Mouse (Mus musculus) heart, postnatal 0 days (tissue): ENCODE data around the gene Tmprss9. TPM values are rescaled to one million over a fixed set of nuclear protein-coding genes. Genes with fewer than 3 reads are reported as not detected.

ENCODE experiments used
- ATAC-seq: fragments of 200-750 bp; cut with Nextera tagmentation; 2 replicates; pipeline ENCODE4 v1.8.0; 2017; ENCODE audit warnings: low read depth, moderate number of reproducible peaks, moderate library complexity; ENCODE audit not compliant: insufficient read depth
- DNase-seq: peaks from one replicate; pipeline ENCODE4 v3.0.0-alpha.2; 2016; ENCODE audit warnings: low spot score
- H3K27ac ChIP-seq: fragments of 300-500 bp; sonication (generic); 2 replicates; pipeline ENCODE4 v1.5.1; 2014; ENCODE audit warnings: low read depth, mild to moderate bottlenecking
- H3K27me3 ChIP-seq: fragments of 300-500 bp; sonication (generic); 2 replicates; pipeline ENCODE4 v1.6.1; 2014; ENCODE audit warnings: low read length, mixed read lengths; ENCODE audit not compliant: control insufficient read depth, insufficient read depth
- H3K36me3 ChIP-seq: fragments of 300-500 bp; sonication (generic); replicated peaks from 2 replicates; pipeline ENCODE4 v1.6.1; 2014; ENCODE audit warnings: low read length, mixed read lengths; ENCODE audit not compliant: control insufficient read depth, insufficient read depth
- H3K4me1 ChIP-seq: fragments of 300-500 bp; sonication (generic); 2 replicates; pipeline ENCODE4 v1.6.1; 2014; ENCODE audit warnings: antibody characterized with exemption; ENCODE audit not compliant: control insufficient read depth, insufficient read depth
- H3K4me2 ChIP-seq: fragments of 300-500 bp; sonication (generic); 2 replicates; pipeline ENCODE4 v1.6.1; 2014; ENCODE audit warnings: low read depth, mild to moderate bottlenecking, low read length, moderate library complexity
- H3K4me3 ChIP-seq: fragments of 300-500 bp; sonication (generic); 2 replicates; pipeline ENCODE4 v1.5.1; 2014; ENCODE audit warnings: low read depth, low read length
- H3K9ac ChIP-seq: fragments of 300-500 bp; sonication (generic); replicated peaks from 2 replicates; pipeline ENCODE4 v1.6.1; 2014; ENCODE audit warnings: low read depth, low read length, mixed read lengths
- H3K9me3 ChIP-seq: fragments of 300-500 bp; sonication (generic); replicated peaks from 2 replicates; pipeline ENCODE4 v1.6.1; 2016; ENCODE audit warnings: low read length; ENCODE audit not compliant: control insufficient read depth
- CTCF ChIP-seq: IDR thresholded peaks from 2 replicates; pipeline ENCODE4 v1.5.1; 2016; ENCODE audit warnings: antibody characterized with exemption, control low read depth, low read depth
- EP300 ChIP-seq: IDR thresholded peaks from 2 replicates; pipeline ENCODE4 v1.6.1; 2016; ENCODE audit warnings: antibody characterized with exemption, low read depth
- WGBS: fragments of 180-500 bp; shearing (Covaris S2); extraction: QIAGEN DNeasy Blood & Tissue Kit; methylation state at CpG from one replicate; pipeline ENCODE4 v1.1.7; 2014; 5-methylcytosine and 5-hydroxymethylcytosine counted together
- polyA plus RNA-seq: library from polyadenylated mRNA; unstranded; fragments of >200 nt; fragmentation: Nextera tagmentation; extraction: Ambion mirVana; gene quantifications from 2 replicates; pipeline ENCODE4 v1.2.1, GENCODE M21; 2015
- total RNA-seq: library from RNA; depleted of rRNA; stranded (reverse); fragments of >200 nt; gene quantifications from 2 replicates; pipeline ENCODE4 v1.2.3, GENCODE M21; 2014; ENCODE audit warnings: low replicate concordance

Gene Tmprss9
- total and polyA plus RNA-seq, 2 experiments from 2014 or later, result not detected

DNA sequence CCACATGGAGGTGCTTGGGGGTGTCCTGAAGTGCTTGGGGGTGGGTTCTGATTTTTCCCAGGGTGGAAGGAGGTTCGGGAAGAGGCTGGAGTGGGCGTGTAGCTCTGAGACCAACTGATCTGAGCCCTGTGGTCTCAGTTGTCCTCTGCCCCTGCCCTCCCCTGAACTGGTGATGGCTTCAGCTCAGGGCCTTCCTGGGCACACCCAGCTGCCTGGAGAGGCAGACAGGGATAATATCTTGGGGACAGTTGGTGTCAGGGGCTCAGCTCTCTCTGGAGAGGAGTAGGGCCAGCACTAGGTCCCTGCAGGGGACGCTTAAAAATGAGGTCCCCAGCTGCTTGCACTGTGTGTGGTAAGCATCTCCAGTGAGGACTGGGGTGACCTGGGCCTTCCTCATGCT, 13.8 kb upstream of the Tmprss9 start:
- 63% methylated on average over 3 of the region's 3 CpGs for WGBS
- DNase-seq (no peak), ATAC-seq (no peak)
- H3K27me3 ChIP-seq, result no peaks in the 10 kb centered on the region
- H3K4me3 ChIP-seq, result no peak overlapping the region
- no peak overlapping the region for H3K27ac ChIP-seq
- peaks cover 16% of the 10 kb centered on the region; the same call in 1 of the 2 replicates for H3K36me3 ChIP-seq
- H3K9me3 ChIP-seq, result no peaks in the 10 kb centered on the region
- peaks cover 13% of the 10 kb centered on the region; the same call in 1 of the 2 replicates for H3K4me1 ChIP-seq
- no peak overlapping the region for H3K9ac ChIP-seq
- H3K4me2 ChIP-seq, result no peak overlapping the region
- TF ChIP-seq CTCF (no peak), EP300 (no peak)

DNA sequence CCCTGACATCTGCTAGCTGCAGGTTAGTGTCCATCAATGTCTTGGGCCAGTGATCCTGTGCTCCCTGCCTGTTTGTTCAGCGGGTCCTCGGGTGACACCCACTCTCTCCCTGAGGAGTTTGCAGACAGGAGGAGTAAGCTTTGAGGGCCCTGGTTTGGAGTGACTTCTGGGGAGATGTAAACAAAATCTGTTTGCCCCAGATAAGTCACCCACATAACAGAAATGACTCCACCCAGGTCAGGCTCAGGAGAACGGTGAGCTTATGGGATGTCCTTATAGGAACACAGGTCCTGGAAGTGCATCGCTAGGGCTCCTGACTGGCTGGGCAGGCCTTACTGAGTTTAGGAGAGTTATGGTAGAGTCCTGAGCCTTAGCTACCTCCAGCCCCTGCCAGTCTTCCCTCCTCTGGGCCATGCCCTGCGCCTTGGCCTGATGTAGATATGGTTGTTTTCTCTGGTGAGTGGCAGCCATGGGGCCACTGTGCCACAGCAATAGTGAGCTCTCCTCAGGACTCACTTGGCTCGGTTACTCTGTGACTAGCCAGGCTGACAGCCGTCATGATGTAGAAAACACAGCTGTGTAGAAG, 13.2 kb upstream of the Tmprss9 start:
- no peak for ATAC-seq
- Histone ChIP-seq H3K27ac (no peak overlapping the region), H3K27me3 (no peaks in the 10 kb centered on the region), H3K9me3 (no peaks in the 10 kb centered on the region), H3K4me1 (peaks cover 13% of the 10 kb centered on the region; the same call in 1 of the 2 replicates), H3K36me3 (peaks cover 15% of the 10 kb centered on the region; the same call in 1 of the 2 replicates), H3K4me2 (no peak overlapping the region), H3K4me3 (no peak overlapping the region), H3K9ac (no peak overlapping the region)
- DNase-seq, result no peak
- TF ChIP-seq EP300, result no peak
- no peak for TF ChIP-seq CTCF
- WGBS, result 72% methylated on average over 7 of the region's 7 CpGs

DNA sequence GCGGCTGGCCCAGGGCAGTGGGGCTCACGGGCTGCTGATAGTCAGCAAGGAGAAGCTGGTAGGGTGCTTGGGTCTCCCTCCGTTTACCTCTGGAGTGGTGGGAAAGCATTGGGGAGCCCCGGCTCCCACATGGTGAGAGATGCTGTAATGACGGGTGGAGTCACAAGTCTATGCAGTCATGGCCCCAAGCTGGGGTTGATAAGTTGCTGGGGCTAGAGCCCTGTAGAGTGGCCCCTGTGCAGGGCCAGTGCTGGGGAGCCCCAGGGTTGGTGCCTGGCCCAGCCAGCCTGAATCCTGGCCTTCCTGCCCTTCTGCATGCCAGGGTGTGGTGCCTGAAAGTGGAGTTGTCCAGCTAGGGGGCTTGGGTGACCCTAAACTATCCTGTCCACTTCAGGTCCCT, 9.3 kb upstream of the Tmprss9 start:
- 92% methylated on average over 5 of the region's 5 CpGs for WGBS
- H3K36me3 ChIP-seq, result peaks cover 44% of the 10 kb centered on the region
- H3K27ac ChIP-seq, result no peak overlapping the region
- no peaks in the 10 kb centered on the region for H3K27me3 ChIP-seq
- DNase-seq (no peak), ATAC-seq (no peak)
- no peaks in the 10 kb centered on the region for H3K9me3 ChIP-seq
- H3K9ac ChIP-seq, result no peak overlapping the region
- no peak for TF ChIP-seq CTCF
- TF ChIP-seq EP300, result no peak
- H3K4me3 ChIP-seq, result no peak overlapping the region
- no peak overlapping the region for H3K4me2 ChIP-seq
- no peaks in the 10 kb centered on the region for H3K4me1 ChIP-seq

DNA sequence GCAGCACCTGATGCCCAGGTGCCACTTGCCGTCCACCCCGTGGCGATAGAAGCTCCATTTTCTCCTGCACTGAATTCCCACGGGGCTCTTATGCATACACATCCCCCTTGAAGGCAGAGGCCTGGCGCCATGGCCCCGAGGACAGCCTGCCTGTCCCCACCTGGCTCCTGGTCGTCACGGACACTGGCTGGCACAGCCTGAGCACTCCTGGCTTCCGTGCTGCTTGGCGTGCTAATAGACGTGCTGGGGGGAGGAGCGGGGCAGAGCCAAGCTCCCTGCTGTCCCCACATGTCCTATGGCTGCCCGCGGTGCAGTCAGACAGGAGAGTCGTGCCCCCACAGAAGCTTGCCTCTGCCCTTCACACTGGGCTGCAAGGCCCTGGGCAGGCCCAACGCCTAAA, 7.2 kb upstream of the Tmprss9 start:
- H3K9me3 ChIP-seq, result no peaks in the 10 kb centered on the region
- no peak overlapping the region for H3K4me3 ChIP-seq
- DNase-seq, result no peak
- WGBS, result 85% methylated on average over 16 of the region's 16 CpGs
- H3K9ac ChIP-seq, result no peak overlapping the region
- no peak overlapping the region for H3K4me2 ChIP-seq
- peaks cover 58% of the 10 kb centered on the region for H3K36me3 ChIP-seq
- no peaks in the 10 kb centered on the region for H3K27me3 ChIP-seq
- no peak overlapping the region for H3K27ac ChIP-seq
- no peaks in the 10 kb centered on the region for H3K4me1 ChIP-seq
- ATAC-seq, result no peak
- TF ChIP-seq EP300 (no peak), CTCF (no peak)

DNA sequence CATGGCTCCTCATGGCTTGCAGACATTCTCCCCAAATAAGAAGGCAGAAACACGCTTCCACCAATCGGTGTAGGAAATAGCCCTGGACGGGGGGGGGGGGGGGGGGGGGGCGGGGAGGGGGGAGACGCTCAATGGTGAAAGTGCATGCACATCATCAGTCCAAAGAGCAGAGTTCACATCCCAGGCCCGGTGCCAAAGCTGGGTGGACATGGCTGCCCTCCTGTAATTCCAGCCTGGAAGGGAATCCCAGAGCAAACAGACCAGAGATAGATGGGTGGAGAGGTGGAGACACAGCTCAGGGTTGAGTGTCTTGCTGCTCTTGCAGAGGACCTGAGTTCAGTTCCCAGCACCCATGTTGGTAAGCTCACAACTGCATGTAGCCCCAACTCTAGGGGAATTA, 655 bp upstream of the Tmprss9 start:
- Histone ChIP-seq H3K9me3 (no peaks in the 10 kb centered on the region), H3K27me3 (no peaks in the 10 kb centered on the region), H3K4me3 (no peak overlapping the region), H3K4me1 (no peaks in the 10 kb centered on the region), H3K36me3 (peaks cover 26% of the 10 kb centered on the region), H3K4me2 (no peak overlapping the region), H3K9ac (no peak overlapping the region), H3K27ac (no peak overlapping the region)
- no peak for ATAC-seq
- TF ChIP-seq EP300 (no peak), CTCF (no peak)
- no peak for DNase-seq
- WGBS, result 82% methylated on average over 4 of the region's 6 CpGs

DNA sequence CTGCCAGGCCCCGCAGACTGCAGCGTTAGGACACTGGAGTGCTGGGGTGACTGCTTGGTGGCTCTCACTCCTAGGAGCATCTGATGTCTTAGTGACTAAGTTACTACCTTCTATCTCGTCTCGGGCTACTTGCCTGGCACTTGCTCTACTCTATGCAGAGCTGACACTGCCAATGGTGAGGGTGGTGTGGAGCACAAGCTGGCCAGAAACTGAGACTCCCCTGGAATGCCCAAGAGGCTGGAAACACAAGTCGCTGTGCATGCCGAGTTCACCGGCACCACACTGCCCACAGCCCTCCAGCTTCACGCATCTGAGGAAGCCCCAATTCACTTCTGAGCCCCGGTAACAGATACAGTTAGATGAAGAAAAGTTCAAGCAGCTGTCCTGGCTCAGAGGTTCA, 2.4 kb downstream of the Tmprss9 start:
- Histone ChIP-seq H3K36me3 (no peaks in the 10 kb centered on the region), H3K4me3 (no peak overlapping the region), H3K27me3 (no peaks in the 10 kb centered on the region), H3K27ac (no peak overlapping the region), H3K4me1 (peaks cover 8% of the 10 kb centered on the region), H3K4me2 (no peak overlapping the region), H3K9ac (no peak overlapping the region), H3K9me3 (no peaks in the 10 kb centered on the region)
- WGBS, result 75% methylated on average over 9 of the region's 9 CpGs
- no peak for ATAC-seq
- no peak for DNase-seq
- TF ChIP-seq CTCF (no peak), EP300 (no peak)
